Comparison of ENCODE assay signal across 25 mouse cellular contexts in genomic region chr2:147743908-147744307, GRCm38 (mm10).
DNase-seq lines count a peak whose midpoint lies in the region; ATAC-seq and TF ChIP-seq lines count a peak whose summit lies in the region.
"Had no signal": no experiment of that assay in that cellular context is flagged by ENCODE, and none has a peak within 500 bp of the region (broad histone marks: within the 10 kb centered on the region; RNA-seq: fewer than 3 reads in every experiment).

No protein-coding gene starts in this region.

- intact Hi-C loops in left cerebral cortex, postnatal 36 days (cut with DNase I), result no loop called here

- no peaks in the 10 kb centered on the region for H3K4me1 ChIP-seq in ES-E14 (ENCODE audit: control insufficient read depth in 2 of 2, insufficient read depth in 2 of 2, low read length in 2 of 2, poor library complexity in 1 of 2)
- no peaks in the 10 kb centered on the region for H3K4me1 ChIP-seq in stomach, postnatal 0 days (replicated peaks; ENCODE audit: control insufficient read depth, insufficient read depth)
- H3K4me1 ChIP-seq: embryonic facial prominence, embryonic 13.5 days; forebrain, embryonic 15.5 days; heart, embryonic 10.5 days; limb, embryonic 13.5 days; liver, embryonic 13.5 days; midbrain, embryonic 13.5 days had no signal

- no peak overlapping the region for H3K4me2 ChIP-seq in stomach, postnatal 0 days (replicated peaks; ENCODE audit: low read depth)
- H3K4me2 ChIP-seq: embryonic facial prominence, embryonic 13.5 days; forebrain, embryonic 15.5 days; limb, embryonic 13.5 days; liver, embryonic 13.5 days; lung, embryonic 14.5 days; midbrain, embryonic 13.5 days had no signal

- 72% methylated on average over 2 of the region's 2 CpGs for WGBS in stomach, postnatal 0 days

- in situ Hi-C loops in ES-E14 (cut with MboI; ENCODE audit: low sequenced_read_pairs in 2 of 2, unreplicated experiment in 2 of 2), result no loop called here

- TF ChIP-seq CTCF in stomach, postnatal 0 days (IDR thresholded peaks at IDR 0.05; ENCODE audit: low read depth), result no peak

- no peak for TF ChIP-seq EP300 in stomach, postnatal 0 days (optimal IDR thresholded peaks at IDR 0.05)

- peak; percentile 6 for DNase-seq in right cerebral cortex, adult 18-20 months
- no peak for DNase-seq in right cerebral cortex, postnatal 4 days
- DNase-seq in ES-E14 (ENCODE audit: low read depth, low spot score) (peak; percentile 16), adipocyte (ENCODE audit: low spot score) (peak; percentile 30)
- DNase-seq in stomach, postnatal 0 days (ENCODE audit: low spot score), result no peak
- DNase-seq in layer of hippocampus, postnatal 10 days (ENCODE audit: low spot score in 2 of 2), result no peak
- no peak for DNase-seq in left cerebral cortex, postnatal 36 days (ENCODE audit: low spot score in 2 of 2)
- DNase-seq: adrenal gland, postnatal 25 days; cerebellum, adult 9-10 months; gastrocnemius, postnatal 36 days; heart, postnatal 36 days; liver, embryonic 13.5 days; lung, embryonic 14.5 days; lung, postnatal 36 days; right cerebral cortex, postnatal 14 days; thymus, postnatal 14 days had no signal

- no peaks in the 10 kb centered on the region for H3K9me3 ChIP-seq in ES-E14 (ENCODE audit: control insufficient read depth, insufficient read depth, low read depth, low read length)
- no peaks in the 10 kb centered on the region for H3K9me3 ChIP-seq in stomach, postnatal 0 days (ENCODE audit: control insufficient read depth, low read length)
- H3K9me3 ChIP-seq: embryonic facial prominence, embryonic 13.5 days; forebrain, embryonic 15.5 days; heart, embryonic 10.5 days; limb, embryonic 13.5 days; liver, embryonic 13.5 days; midbrain, embryonic 13.5 days had no signal

- no peak overlapping the region for H3K9ac ChIP-seq in ES-E14 (ENCODE audit: insufficient read depth, low read depth, low read length, poor library complexity, severe bottlenecking)
- H3K9ac ChIP-seq in stomach, postnatal 0 days (ENCODE audit: low read length), result no peak overlapping the region
- H3K9ac ChIP-seq: embryonic facial prominence, embryonic 13.5 days; forebrain, embryonic 15.5 days; limb, embryonic 13.5 days; liver, embryonic 13.5 days; lung, embryonic 14.5 days; midbrain, embryonic 13.5 days had no signal

- H3K27ac ChIP-seq in ES-E14 (ENCODE audit: insufficient read depth, low read depth, low read length, poor library complexity, severe bottlenecking), result no peak overlapping the region
- H3K27ac ChIP-seq in stomach, postnatal 0 days (replicated peaks), result no peak overlapping the region
- H3K27ac ChIP-seq: embryonic facial prominence, embryonic 13.5 days; forebrain, embryonic 15.5 days; heart, embryonic 10.5 days; limb, embryonic 13.5 days; liver, embryonic 13.5 days; midbrain, embryonic 13.5 days had no signal

- ATAC-seq in stomach, postnatal 0 days (ENCODE audit: low FRiP score, low TSS enrichment), result peak; percentile 53
- ATAC-seq: CD4-positive, CD25-positive, alpha-beta regulatory T cell, adult 4 months; forebrain, embryonic 15.5 days; hindbrain, embryonic 16.5 days; intestine, postnatal 0 days; midbrain, embryonic 13.5 days; Patski had no signal

- no peaks in the 10 kb centered on the region for H3K36me3 ChIP-seq in ES-E14 (ENCODE audit: control insufficient read depth, insufficient read depth, low read length, poor library complexity, severe bottlenecking)
- no peaks in the 10 kb centered on the region for H3K36me3 ChIP-seq in stomach, postnatal 0 days (ENCODE audit: control insufficient read depth, insufficient read depth, low read length)
- H3K36me3 ChIP-seq: embryonic facial prominence, embryonic 13.5 days; forebrain, embryonic 15.5 days; heart, embryonic 10.5 days; limb, embryonic 13.5 days; liver, embryonic 13.5 days; midbrain, embryonic 13.5 days had no signal

- H3K4me3 ChIP-seq in ES-E14 (ENCODE audit: insufficient read depth in 1 of 2, low read depth in 1 of 2, low read length in 2 of 2, poor library complexity in 1 of 2, severe bottlenecking in 1 of 2), result no peak overlapping the region
- H3K4me3 ChIP-seq in stomach, postnatal 0 days (ENCODE audit: low read depth, low read length), result no peak overlapping the region
- H3K4me3 ChIP-seq: embryonic facial prominence, embryonic 13.5 days; forebrain, embryonic 15.5 days; heart, embryonic 10.5 days; limb, embryonic 13.5 days; liver, embryonic 13.5 days; midbrain, embryonic 13.5 days had no signal

- H3K27me3 ChIP-seq in stomach, postnatal 0 days (ENCODE audit: control insufficient read depth, insufficient read depth, low read length), result no peaks in the 10 kb centered on the region
- H3K27me3 ChIP-seq: forebrain, embryonic 15.5 days; liver, embryonic 13.5 days; midbrain, embryonic 13.5 days; Patski had no signal

TF ChIP-seq in ES-E14, 5 proteins besides CTCF, POLR2A, EP300 and RAD21:
- TF ChIP-seq MAFK (IDR thresholded peaks at IDR 0.05; ENCODE audit: insufficient read depth, low read depth, low read length) (peak; percentile 92), ZNF384 (IDR thresholded peaks at IDR 0.05; ENCODE audit: low read depth, low read length) (no peak)

Comparison
In these comparisons a context has a peak if more than half of its experiments do, and no peak if none do; other contexts are left out.
1. DNase-seq: peak in right cerebral cortex, adult 18-20 months (single experiment), ES-E14 (single experiment) and adipocyte (single experiment); none in right cerebral cortex, postnatal 4 days (single experiment), stomach, postnatal 0 days (single experiment), layer of hippocampus, postnatal 10 days (0 of 2) and left cerebral cortex, postnatal 36 days (0 of 2).